Mouse (Mus musculus): ENCODE data around the gene Chst11. TPM values are rescaled to one million over a fixed set of nuclear protein-coding genes. Genes with fewer than 3 reads are reported as not detected.

Gene Chst11
- polyA plus RNA-seq, 1 experiment, result 10.4 TPM

- peaks cover 20% of the 10 kb centered on the region for H3K36me3 ChIP-seq (replicated peaks; ENCODE audit: low read length)
- peaks cover 7% of the 10 kb centered on the region for H3K9me3 ChIP-seq
- peak overlapping the region; percentile 88 for H3K4me3 ChIP-seq (replicated peaks)
- TF ChIP-seq GATA1 (IDR thresholded peaks at IDR 0.05; ENCODE audit: borderline replicate concordance, low read length) (no peak), FLI1 (IDR thresholded peaks at IDR 0.05; ENCODE audit: low read length) (no peak)
- no peaks in the 10 kb centered on the region for H3K27me3 ChIP-seq (replicated peaks)
- peaks cover 94% of the 10 kb centered on the region for H3K4me1 ChIP-seq
Observed at GRCm38 (mm10) chr10:83185121-83185520, 199.8 kb downstream of the Chst11 start.

GRCm38 (mm10) chr10:83186167-83186566 lies 200.9 kb downstream of the Chst11 start:
- H3K4me1 ChIP-seq, result peaks cover 92% of the 10 kb centered on the region
- H3K36me3 ChIP-seq (replicated peaks; ENCODE audit: low read length), result peaks cover 30% of the 10 kb centered on the region
- no peak overlapping the region for H3K4me3 ChIP-seq (replicated peaks)
- peaks cover 14% of the 10 kb centered on the region for H3K9me3 ChIP-seq
- no peaks in the 10 kb centered on the region for H3K27me3 ChIP-seq (replicated peaks)
- TF ChIP-seq FLI1 (IDR thresholded peaks at IDR 0.05; ENCODE audit: low read length) (no peak), GATA1 (IDR thresholded peaks at IDR 0.05; ENCODE audit: borderline replicate concordance, low read length) (no peak)

- Histone ChIP-seq H3K36me3 (replicated peaks; ENCODE audit: low read length) (peaks cover 38% of the 10 kb centered on the region), H3K4me3 (replicated peaks) (peak overlapping the region; percentile 3), H3K4me1 (peaks cover 89% of the 10 kb centered on the region), H3K9me3 (peaks cover 14% of the 10 kb centered on the region), H3K27me3 (replicated peaks) (no peaks in the 10 kb centered on the region)
- no peak for TF ChIP-seq FLI1 (IDR thresholded peaks at IDR 0.05; ENCODE audit: low read length)
- TF ChIP-seq GATA1 (IDR thresholded peaks at IDR 0.05; ENCODE audit: borderline replicate concordance, low read length), result no peak
Observed at GRCm38 (mm10) chr10:83186984-83187383, 201.7 kb downstream of the Chst11 start.

- Histone ChIP-seq H3K27me3 (replicated peaks) (no peaks in the 10 kb centered on the region), H3K36me3 (replicated peaks; ENCODE audit: low read length) (peaks cover 54% of the 10 kb centered on the region), H3K4me3 (replicated peaks) (no peak overlapping the region), H3K4me1 (peaks cover 89% of the 10 kb centered on the region), H3K9me3 (peaks cover 14% of the 10 kb centered on the region)
- TF ChIP-seq GATA1 (IDR thresholded peaks at IDR 0.05; ENCODE audit: borderline replicate concordance, low read length), result no peak
- TF ChIP-seq FLI1 (IDR thresholded peaks at IDR 0.05; ENCODE audit: low read length), result no peak
Observed at GRCm38 (mm10) chr10:83189071-83189470, 203.8 kb downstream of the Chst11 start.

GRCm38 (mm10) chr10:83191476-83191875 lies 206.2 kb downstream of the Chst11 start:
- Histone ChIP-seq H3K4me1 (peaks cover 89% of the 10 kb centered on the region), H3K36me3 (replicated peaks; ENCODE audit: low read length) (peaks cover 60% of the 10 kb centered on the region), H3K9me3 (peaks cover 14% of the 10 kb centered on the region), H3K4me3 (replicated peaks) (no peak overlapping the region), H3K27me3 (replicated peaks) (no peaks in the 10 kb centered on the region)
- TF ChIP-seq GATA1 (IDR thresholded peaks at IDR 0.05; ENCODE audit: borderline replicate concordance, low read length) (no peak), FLI1 (IDR thresholded peaks at IDR 0.05; ENCODE audit: low read length) (no peak)

- no peak overlapping the region for H3K4me3 ChIP-seq (replicated peaks)
- no peak for TF ChIP-seq GATA1 (IDR thresholded peaks at IDR 0.05; ENCODE audit: borderline replicate concordance, low read length)
- TF ChIP-seq FLI1 (IDR thresholded peaks at IDR 0.05; ENCODE audit: low read length), result no peak
- H3K9me3 ChIP-seq, result peaks cover 14% of the 10 kb centered on the region
- peaks cover 61% of the 10 kb centered on the region for H3K36me3 ChIP-seq (replicated peaks; ENCODE audit: low read length)
- H3K27me3 ChIP-seq (replicated peaks), result no peaks in the 10 kb centered on the region
- peaks cover 89% of the 10 kb centered on the region for H3K4me1 ChIP-seq
Observed at GRCm38 (mm10) chr10:83191982-83192381, 206.7 kb downstream of the Chst11 start.

GRCm38 (mm10) chr10:83197690-83198336 lies 212.5 kb downstream of the Chst11 start:
- H3K4me3 ChIP-seq (replicated peaks), result peak overlapping the region; percentile 19
- H3K36me3 ChIP-seq (replicated peaks; ENCODE audit: low read length), result peaks cover 19% of the 10 kb centered on the region
- TF ChIP-seq GATA1 (IDR thresholded peaks at IDR 0.05; ENCODE audit: borderline replicate concordance, low read length) (no peak), FLI1 (IDR thresholded peaks at IDR 0.05; ENCODE audit: low read length) (no peak)
- H3K27me3 ChIP-seq (replicated peaks), result peaks cover 11% of the 10 kb centered on the region
- no peaks in the 10 kb centered on the region for H3K9me3 ChIP-seq
- H3K4me1 ChIP-seq, result peaks cover 60% of the 10 kb centered on the region

GRCm38 (mm10) chr10:83198692-83199091 lies 213.4 kb downstream of the Chst11 start:
- peaks cover 51% of the 10 kb centered on the region for H3K4me1 ChIP-seq

GRCm38 (mm10) chr10:83199290-83199689 lies 214.0 kb downstream of the Chst11 start:
- Histone ChIP-seq H3K4me1 (peaks cover 45% of the 10 kb centered on the region), H3K27me3 (replicated peaks) (peaks cover 22% of the 10 kb centered on the region), H3K36me3 (replicated peaks; ENCODE audit: low read length) (peaks cover 9% of the 10 kb centered on the region), H3K4me3 (replicated peaks) (no peak overlapping the region), H3K9me3 (no peaks in the 10 kb centered on the region)
- TF ChIP-seq GATA1 (IDR thresholded peaks at IDR 0.05; ENCODE audit: borderline replicate concordance, low read length) (no peak), FLI1 (IDR thresholded peaks at IDR 0.05; ENCODE audit: low read length) (no peak)

More at GRCm38 (mm10) chr10:83198692-83199091, 213.4 kb downstream of the Chst11 start:
- TF ChIP-seq FLI1 (IDR thresholded peaks at IDR 0.05; ENCODE audit: low read length), result no peak
- TF ChIP-seq GATA1 (IDR thresholded peaks at IDR 0.05; ENCODE audit: borderline replicate concordance, low read length), result no peak
- H3K36me3 ChIP-seq (replicated peaks; ENCODE audit: low read length), result peaks cover 15% of the 10 kb centered on the region
- no peaks in the 10 kb centered on the region for H3K9me3 ChIP-seq
- H3K4me3 ChIP-seq (replicated peaks), result no peak overlapping the region
- H3K27me3 ChIP-seq (replicated peaks), result peaks cover 19% of the 10 kb centered on the region

GRCm38 (mm10) chr10:83201525-83201924 lies 216.2 kb downstream of the Chst11 start:
- H3K27me3 ChIP-seq (replicated peaks), result peaks cover 31% of the 10 kb centered on the region
- no peaks in the 10 kb centered on the region for H3K9me3 ChIP-seq
- no peak for TF ChIP-seq FLI1 (IDR thresholded peaks at IDR 0.05; ENCODE audit: low read length)
- TF ChIP-seq GATA1 (IDR thresholded peaks at IDR 0.05; ENCODE audit: borderline replicate concordance, low read length), result no peak
- no peak overlapping the region for H3K4me3 ChIP-seq (replicated peaks)
- peaks cover 24% of the 10 kb centered on the region for H3K4me1 ChIP-seq
- no peaks in the 10 kb centered on the region for H3K36me3 ChIP-seq (replicated peaks; ENCODE audit: low read length)

All from megakaryocyte, embryonic 14.5 days (primary cell).